Mouse (Mus musculus) central nervous system, embryonic 11.5 days (tissue): ENCODE measurements around the gene Asb17. TPM values are rescaled to one million over a fixed set of nuclear protein-coding genes. Genes with fewer than 3 reads are reported as not detected.

ENCODE experiments used
- polyA plus RNA-seq: library from polyadenylated mRNA; depleted of rRNA; stranded (reverse); fragments of >200 nt; gene quantifications from 2 replicates; pipeline ENCODE4 v1.2.3, GENCODE M21; 2012; rRNA removed

Asb17 gene
- polyA plus RNA-seq: 0.29 and 0.61 TPM in 2 replicates

DNA sequence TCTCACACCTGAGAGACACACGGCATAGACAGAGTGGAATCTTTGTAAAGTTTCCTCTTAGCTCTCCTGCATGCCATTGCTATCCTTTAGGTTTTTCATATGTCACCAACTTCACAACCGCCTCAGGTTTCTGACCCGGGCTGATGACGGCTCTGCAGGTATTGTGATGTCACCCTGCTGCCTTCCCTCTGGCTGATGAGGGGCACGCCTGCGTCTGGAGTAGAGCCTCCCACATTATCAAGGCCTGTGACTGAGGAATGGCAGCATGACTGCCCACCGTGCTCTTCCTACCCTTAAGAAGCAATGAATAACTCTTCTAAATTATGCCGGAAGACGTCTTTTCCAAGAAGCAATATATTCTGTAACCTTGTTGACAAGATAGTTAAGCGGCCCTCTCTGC, at the start of gene Asb17:
Asb17 (plus strand) TSS at position 180 of the 400 bp plus-strand sequence.

Other genes starting within 250 kb of the Asb17 start
- 13.2 and 34.2 TPM in 2 replicates for gene St6galnac3, start 119.0 kb upstream of the Asb17 start, polyA plus RNA-seq
- gene Msh4, start 61.9 kb downstream of the Asb17 start, polyA plus RNA-seq: 0.06 and 0.10 TPM in 2 replicates
- 113 and 121 TPM in 2 replicates for gene Rabggtb, start 68.8 kb downstream of the Asb17 start, polyA plus RNA-seq
- gene Acadm, start 100.4 kb downstream of the Asb17 start, polyA plus RNA-seq: 66.9 and 165 TPM in 2 replicates
- 5.2 and 7.1 TPM in 2 replicates for gene Slc44a5, start 129.2 kb downstream of the Asb17 start, polyA plus RNA-seq